Mouse (Mus musculus) embryonic fibroblast, embryonic 13.5 days (primary cell): ENCODE measurements around the gene Stac3. TPM values are rescaled to one million over a fixed set of nuclear protein-coding genes. Genes with fewer than 3 reads are reported as not detected.

Source experiments
- H3K27ac ChIP-seq: 2 replicates; pipeline ENCODE4 v1.5.1; 2012; ENCODE audit warnings: low read length, control low read depth, inconsistent platforms; ENCODE audit not compliant: insufficient read depth
- H3K4me1 ChIP-seq: 2 replicates; pipeline ENCODE4 v1.6.1; 2011; ENCODE audit warnings: low read length; ENCODE audit not compliant: control insufficient read depth, insufficient read depth
- H3K4me3 ChIP-seq: 2 replicates; pipeline ENCODE4 v1.5.1; 2011; ENCODE audit warnings: mild to moderate bottlenecking, control low read depth, low read length; ENCODE audit not compliant: insufficient read depth
- CTCF ChIP-seq: IDR thresholded peaks from 2 replicates; pipeline ENCODE4 v1.5.1; 2011; ENCODE audit warnings: mild to moderate bottlenecking, control low read depth, low read length, moderate library complexity, borderline replicate concordance; ENCODE audit not compliant: insufficient read depth
- POLR2A ChIP-seq: IDR thresholded peaks from 2 replicates; pipeline ENCODE4 v1.6.1; 2011; ENCODE audit warnings: low read depth, mild to moderate bottlenecking, control low read depth, low read length, moderate library complexity
- polyA plus RNA-seq: library from polyadenylated mRNA; stranded (reverse); fragments of >200 nt; gene quantifications from 2 replicates; pipeline ENCODE4 v1.2.4, GENCODE M21; 2011; ENCODE audit warnings: low read depth; ENCODE audit not compliant: missing spikeins, insufficient read length

The Stac3 gene
- polyA plus RNA-seq, 1 experiment: 3.9 TPM

- H3K27ac ChIP-seq: peak within 1 kb of the TSS; percentile 62
Measured at GRCm38 (mm10) chr10:127522088-127522581, 20.6 kb downstream of the Stac3 start, which contains the start of gene Shmt2. Shmt2 (minus strand) TSS chr10:127522444.

GRCm38 (mm10) chr10:127524646-127525255, 23.3 kb downstream of the Stac3 start:
- H3K4me3 ChIP-seq: no peak overlapping the region

More at GRCm38 (mm10) chr10:127522088-127522581, 20.6 kb downstream of the Stac3 start, which contains the start of gene Shmt2:
- TF ChIP-seq POLR2A: peak; percentile 87
- no peak for TF ChIP-seq CTCF
- Histone ChIP-seq H3K4me3 (peak within 1 kb of the TSS; percentile 89), H3K4me1 (no peaks in the 10 kb centered on the region)

GRCm38 (mm10) chr10:127526048-127526447, 24.6 kb downstream of the Stac3 start:
- Histone ChIP-seq H3K4me3 (peak overlapping the region; percentile 12; the same call in 1 of the 2 replicates), H3K4me1 (no peaks in the 10 kb centered on the region), H3K27ac (no peak overlapping the region)
- no peak for TF ChIP-seq CTCF
- no peak for TF ChIP-seq POLR2A

More at GRCm38 (mm10) chr10:127524646-127525255, 23.3 kb downstream of the Stac3 start:
- Histone ChIP-seq H3K27ac (no peak overlapping the region), H3K4me1 (no peaks in the 10 kb centered on the region)
- no peak for TF ChIP-seq CTCF

GRCm38 (mm10) chr10:127526681-127527080, 25.2 kb downstream of the Stac3 start:
- TF ChIP-seq POLR2A (no peak), CTCF (0 out of 2 replicates have a peak, but pooled peaks have one; percentile 12)
- H3K4me3 ChIP-seq: peak overlapping the region; percentile 12
- no peaks in the 10 kb centered on the region for H3K4me1 ChIP-seq
- H3K27ac ChIP-seq: no peak overlapping the region

- TF ChIP-seq POLR2A: no peak
- Histone ChIP-seq H3K4me1 (no peaks in the 10 kb centered on the region), H3K4me3 (no peak overlapping the region), H3K27ac (no peak overlapping the region)
Measured at GRCm38 (mm10) chr10:127527481-127527880, 26.0 kb downstream of the Stac3 start.

- H3K4me1 ChIP-seq: peaks cover 3% of the 10 kb centered on the region; the same call in 1 of the 2 replicates
Measured at GRCm38 (mm10) chr10:127530945-127531344, 29.5 kb downstream of the Stac3 start.

GRCm38 (mm10) chr10:127531548-127531947, 30.1 kb downstream of the Stac3 start:
- peaks cover 3% of the 10 kb centered on the region; the same call in 1 of the 2 replicates for H3K4me1 ChIP-seq
- H3K4me3 ChIP-seq: no peak overlapping the region
- H3K27ac ChIP-seq: no peak overlapping the region
- no peak for TF ChIP-seq POLR2A
- no peak for TF ChIP-seq CTCF

More at GRCm38 (mm10) chr10:127530945-127531344, 29.5 kb downstream of the Stac3 start:
- no peak for TF ChIP-seq CTCF
- TF ChIP-seq POLR2A: no peak
- Histone ChIP-seq H3K27ac (no peak overlapping the region), H3K4me3 (no peak overlapping the region)

GRCm38 (mm10) chr10:127534036-127534928, 32.8 kb downstream of the Stac3 start, which contains the start of gene Nxph4:
Nxph4 (minus strand) TSS chr10:127534559.
- H3K4me3 ChIP-seq: peak within 1 kb of the TSS; percentile 31
- H3K27ac ChIP-seq: no peak within 1 kb of the TSS

GRCm38 (mm10) chr10:127534929-127535384, 33.5 kb downstream of the Stac3 start:
- no peak overlapping the region for H3K27ac ChIP-seq
- H3K4me3 ChIP-seq: peak overlapping the region; percentile 19; the same call in 1 of the 2 replicates
- peaks cover 3% of the 10 kb centered on the region; the same call in 1 of the 2 replicates for H3K4me1 ChIP-seq
- TF ChIP-seq POLR2A (no peak), CTCF (no peak)

More at GRCm38 (mm10) chr10:127534036-127534928, 32.8 kb downstream of the Stac3 start, which contains the start of gene Nxph4:
- no peak for TF ChIP-seq CTCF
- no peak for TF ChIP-seq POLR2A
- H3K4me1 ChIP-seq: peaks cover 3% of the 10 kb centered on the region; the same call in 1 of the 2 replicates
